Mouse (Mus musculus): ENCODE data around the gene Fbrsl1.

DNA sequence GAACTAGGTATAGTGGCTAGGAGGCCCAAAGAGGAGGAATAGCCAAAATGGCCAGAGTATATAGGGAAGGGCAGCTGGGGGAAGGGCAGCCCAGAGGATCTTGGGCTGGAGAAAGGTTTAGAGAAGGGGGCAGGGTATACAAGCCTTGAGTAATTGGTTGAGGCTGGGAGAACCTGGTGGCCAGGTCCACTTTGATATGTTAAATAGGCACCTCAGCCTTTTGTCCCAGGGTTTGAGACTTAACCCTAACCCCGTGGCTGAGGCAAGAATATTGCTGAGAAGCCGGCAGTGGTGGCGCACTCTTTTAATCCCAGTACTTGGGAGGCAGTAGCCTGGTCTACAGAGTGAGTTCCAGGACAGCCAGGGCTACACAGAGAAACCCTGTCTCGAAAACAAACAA lies 23.0 kb upstream of the Fbrsl1 start:
- no peak for TF ChIP-seq CTCF (IDR thresholded peaks at IDR 0.05; ENCODE audit: extremely low read depth, insufficient read length, insufficient replicate concordance, low read depth, low read length)
- TF ChIP-seq POLR2A (IDR thresholded peaks at IDR 0.05; ENCODE audit: low read depth, low read length) = no peak

All from small intestine, adult 2 months (tissue).